Mouse (Mus musculus) heart, embryonic 15.5 days (tissue): ENCODE data around the gene Zeb2. TPM values are rescaled to one million over a fixed set of nuclear protein-coding genes. Genes with fewer than 3 reads are reported as not detected.

ENCODE experiments used
- ATAC-seq: fragments of 200-750 bp; cut with Nextera tagmentation; replicated peaks from 2 replicates; pipeline ENCODE4 v1.8.0; 2017; ENCODE audit warnings: low read depth, moderate TSS enrichment; ENCODE audit not compliant: insufficient number of reproducible peaks, insufficient read depth, low FRiP score
- H3K27ac ChIP-seq: fragments of 300-500 bp; sonication (generic); 2 replicates; pipeline ENCODE4 v1.5.1; 2015; ENCODE audit warnings: mild to moderate bottlenecking, inconsistent platforms
- H3K27me3 ChIP-seq: fragments of 300-500 bp; sonication (generic); 2 replicates; pipeline ENCODE4 v1.6.1; 2015; ENCODE audit warnings: inconsistent platforms
- H3K36me3 ChIP-seq: fragments of 300-500 bp; sonication (generic); 2 replicates; pipeline ENCODE4 v1.6.1; 2015; ENCODE audit warnings: mild to moderate bottlenecking, inconsistent platforms
- H3K4me1 ChIP-seq: fragments of 300-500 bp; sonication (generic); replicated peaks from 2 replicates; pipeline ENCODE4 v1.6.1; 2015; ENCODE audit warnings: inconsistent platforms
- H3K4me2 ChIP-seq: fragments of 300-500 bp; sonication (generic); 2 replicates; pipeline ENCODE4 v1.6.1; 2015; ENCODE audit warnings: inconsistent platforms, mild to moderate bottlenecking, moderate library complexity
- H3K4me3 ChIP-seq: fragments of 300-500 bp; sonication (generic); 2 replicates; pipeline ENCODE4 v1.5.1; 2015; ENCODE audit warnings: mild to moderate bottlenecking, inconsistent platforms
- H3K9ac ChIP-seq: fragments of 300-500 bp; sonication (generic); 2 replicates; pipeline ENCODE4 v1.6.1; 2015; ENCODE audit warnings: mild to moderate bottlenecking, inconsistent platforms
- H3K9me3 ChIP-seq: fragments of 300-500 bp; sonication (generic); replicated peaks from 2 replicates; pipeline ENCODE4 v1.6.1; 2016; ENCODE audit warnings: inconsistent platforms
- WGBS: fragments of 180-500 bp; shearing (Covaris S2); methylation state at CpG from one replicate; pipeline ENCODE4 v1.1.7; 2015; ENCODE audit warnings: mixed read lengths; 5-methylcytosine and 5-hydroxymethylcytosine counted together
- polyA plus RNA-seq: library from polyadenylated mRNA; unstranded; fragments of >200 nt; fragmentation: Nextera tagmentation; extraction: Ambion mirVana; gene quantifications from 2 replicates; pipeline ENCODE4 v1.2.1, GENCODE M21; 2015

The Zeb2 gene
- polyA plus RNA-seq, 1 experiment from 2014 or later = 21.4 TPM

DNA sequence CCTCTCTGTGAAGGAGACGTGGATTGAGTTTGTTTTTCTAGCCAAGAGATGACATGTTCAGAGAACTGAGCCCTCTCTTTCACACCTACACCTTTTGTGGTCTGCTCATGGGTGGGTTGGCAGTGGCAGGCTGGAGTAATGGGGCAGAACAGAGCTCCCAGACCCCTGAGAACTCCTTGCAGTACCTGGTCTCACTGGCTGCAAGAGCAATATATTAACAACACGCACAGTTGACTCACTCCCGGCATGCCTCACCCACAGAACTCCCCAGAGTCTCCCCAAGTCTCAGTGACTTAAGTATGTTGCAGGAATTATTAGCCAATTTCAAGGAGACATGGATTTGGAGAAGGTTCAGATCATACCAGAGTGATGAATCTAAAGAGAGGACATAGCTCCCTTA, 140.1 kb downstream of the Zeb2 start:
- no peak overlapping the region for H3K9ac ChIP-seq
- H3K27me3 ChIP-seq = no peaks in the 10 kb centered on the region; the same call in 1 of the 2 replicates
- no peaks in the 10 kb centered on the region for H3K9me3 ChIP-seq
- H3K27ac ChIP-seq = no peak overlapping the region
- no peaks in the 10 kb centered on the region for H3K36me3 ChIP-seq
- no peak overlapping the region for H3K4me2 ChIP-seq
- WGBS = 71% methylated on average over 3 of the region's 3 CpGs
- no peak for ATAC-seq
- H3K4me1 ChIP-seq = peaks cover 18% of the 10 kb centered on the region
- no peak overlapping the region for H3K4me3 ChIP-seq

DNA sequence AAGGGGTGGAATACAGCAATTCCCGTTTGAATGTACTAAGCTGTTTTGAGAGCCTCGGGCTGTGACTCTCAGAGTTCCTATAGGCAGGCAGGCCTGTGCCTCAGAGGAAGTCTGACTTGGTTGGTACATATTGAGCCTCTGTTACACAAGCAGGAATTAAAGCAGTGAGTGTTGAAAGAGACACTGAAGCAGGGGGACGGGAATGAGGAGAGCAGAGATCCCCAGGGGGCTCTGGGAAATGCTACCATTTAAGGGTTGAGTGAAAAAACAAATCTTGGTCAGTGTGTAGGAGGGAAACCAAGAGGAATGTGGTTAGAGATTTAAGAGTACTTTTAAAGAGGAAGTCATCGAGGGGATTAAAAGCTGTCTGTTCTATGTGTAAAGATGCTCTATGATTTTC, 140.7 kb downstream of the Zeb2 start:
- WGBS = 33% methylated on average over 4 of the region's 4 CpGs
- Histone ChIP-seq H3K27me3 (no peaks in the 10 kb centered on the region; the same call in 1 of the 2 replicates), H3K27ac (no peak overlapping the region), H3K9ac (no peak overlapping the region), H3K4me2 (no peak overlapping the region), H3K4me1 (peaks cover 18% of the 10 kb centered on the region), H3K9me3 (no peaks in the 10 kb centered on the region), H3K36me3 (no peaks in the 10 kb centered on the region), H3K4me3 (no peak overlapping the region)
- ATAC-seq = no peak

DNA sequence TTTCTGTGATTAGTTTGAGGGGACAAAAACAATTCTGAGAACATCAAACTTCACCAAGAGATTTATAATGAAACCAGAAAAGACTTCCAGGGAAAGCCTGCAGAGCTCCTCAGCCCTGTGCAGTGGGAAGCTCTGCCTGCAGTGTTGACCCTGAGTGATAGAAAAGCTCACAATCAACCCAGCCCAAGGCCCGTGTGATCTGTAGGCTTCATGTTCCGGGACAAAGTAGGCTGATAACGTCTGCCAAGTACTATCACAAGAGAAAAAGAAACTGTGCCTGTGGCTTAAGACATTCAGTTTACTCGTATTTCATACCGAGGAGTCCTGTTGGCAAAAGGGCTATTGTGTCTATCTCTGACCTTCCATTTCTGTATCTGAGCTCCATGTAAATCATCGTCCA, 143.4 kb downstream of the Zeb2 start:
- 69% methylated on average over 6 of the region's 6 CpGs for WGBS
- no peaks in the 10 kb centered on the region for H3K9me3 ChIP-seq
- no peak overlapping the region for H3K27ac ChIP-seq
- no peaks in the 10 kb centered on the region for H3K36me3 ChIP-seq
- no peak overlapping the region for H3K4me2 ChIP-seq
- H3K27me3 ChIP-seq = no peaks in the 10 kb centered on the region; the same call in 1 of the 2 replicates
- H3K4me3 ChIP-seq = no peak overlapping the region
- no peak overlapping the region for H3K9ac ChIP-seq
- no peak for ATAC-seq
- peaks cover 8% of the 10 kb centered on the region for H3K4me1 ChIP-seq

GRCm38 (mm10) chr2:44970087-44970646, 147.0 kb downstream of the Zeb2 start:
- no peaks in the 10 kb centered on the region for H3K4me1 ChIP-seq
- H3K9ac ChIP-seq = no peak overlapping the region
- H3K36me3 ChIP-seq = no peaks in the 10 kb centered on the region
- H3K4me3 ChIP-seq = no peak overlapping the region
- 80% methylated on average over 6 of the region's 6 CpGs for WGBS
- H3K27me3 ChIP-seq = no peaks in the 10 kb centered on the region
- no peak overlapping the region for H3K4me2 ChIP-seq
- no peak overlapping the region for H3K27ac ChIP-seq
- ATAC-seq = no peak
- H3K9me3 ChIP-seq = no peaks in the 10 kb centered on the region

DNA sequence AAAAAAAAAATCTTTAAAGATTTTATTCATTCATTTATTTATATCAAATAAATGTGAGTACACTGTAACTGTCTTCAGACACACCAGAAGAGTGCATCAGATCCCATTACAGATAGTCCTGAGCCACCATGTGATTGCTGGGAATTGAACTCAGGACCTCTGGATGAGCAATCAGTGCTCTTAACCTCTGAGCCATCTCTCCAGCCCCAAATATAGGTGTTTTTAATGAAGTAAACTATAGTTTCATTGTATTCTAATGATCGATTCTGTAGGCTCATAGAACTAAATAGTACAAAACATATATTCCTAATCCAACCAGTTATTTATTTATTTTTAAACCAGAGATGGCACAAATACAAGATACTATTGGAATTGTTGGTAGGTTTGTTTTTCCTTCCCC, 147.6 kb downstream of the Zeb2 start:
- Histone ChIP-seq H3K36me3 (no peaks in the 10 kb centered on the region), H3K9me3 (no peaks in the 10 kb centered on the region), H3K4me1 (no peaks in the 10 kb centered on the region), H3K4me2 (no peak overlapping the region), H3K9ac (no peak overlapping the region), H3K27me3 (no peaks in the 10 kb centered on the region), H3K27ac (no peak overlapping the region), H3K4me3 (no peak overlapping the region)
- 85% methylated on average over 1 of the region's 1 CpGs for WGBS
- no peak for ATAC-seq

DNA sequence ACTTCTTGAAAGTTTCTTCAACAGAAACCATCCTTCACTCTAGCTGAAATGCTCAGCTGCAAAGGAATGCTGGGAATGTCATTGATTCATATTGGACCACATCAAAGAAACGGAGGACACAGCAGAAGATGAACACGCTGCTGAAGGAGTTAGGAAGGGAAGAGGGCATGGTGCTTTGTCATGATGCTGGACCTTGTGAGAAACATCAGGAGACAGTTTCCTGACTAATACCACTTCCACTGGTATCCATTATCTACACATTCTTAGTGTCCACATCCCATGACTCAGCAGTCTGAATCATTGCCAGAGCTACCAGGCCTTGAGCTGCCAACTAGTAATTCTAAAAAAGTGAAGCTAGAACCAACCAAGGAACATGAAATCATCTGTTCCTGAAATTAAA, 148.0 kb downstream of the Zeb2 start:
- ATAC-seq = no peak
- 75% methylated on average over 2 of the region's 2 CpGs for WGBS
- no peaks in the 10 kb centered on the region for H3K9me3 ChIP-seq
- no peak overlapping the region for H3K9ac ChIP-seq
- H3K27me3 ChIP-seq = no peaks in the 10 kb centered on the region
- H3K4me2 ChIP-seq = no peak overlapping the region
- H3K4me1 ChIP-seq = no peaks in the 10 kb centered on the region
- no peak overlapping the region for H3K4me3 ChIP-seq
- H3K36me3 ChIP-seq = no peaks in the 10 kb centered on the region
- no peak overlapping the region for H3K27ac ChIP-seq

- no peak overlapping the region for H3K9ac ChIP-seq
- 64% methylated on average over 2 of the region's 2 CpGs for WGBS
- no peak overlapping the region for H3K4me3 ChIP-seq
- H3K27me3 ChIP-seq = no peaks in the 10 kb centered on the region
- no peaks in the 10 kb centered on the region for H3K36me3 ChIP-seq
- H3K27ac ChIP-seq = no peak overlapping the region
- no peak overlapping the region for H3K4me2 ChIP-seq
- no peaks in the 10 kb centered on the region for H3K4me1 ChIP-seq
- H3K9me3 ChIP-seq = no peaks in the 10 kb centered on the region
- ATAC-seq = no peak
Observed at GRCm38 (mm10) chr2:44965834-44966555, 151.2 kb downstream of the Zeb2 start.

DNA sequence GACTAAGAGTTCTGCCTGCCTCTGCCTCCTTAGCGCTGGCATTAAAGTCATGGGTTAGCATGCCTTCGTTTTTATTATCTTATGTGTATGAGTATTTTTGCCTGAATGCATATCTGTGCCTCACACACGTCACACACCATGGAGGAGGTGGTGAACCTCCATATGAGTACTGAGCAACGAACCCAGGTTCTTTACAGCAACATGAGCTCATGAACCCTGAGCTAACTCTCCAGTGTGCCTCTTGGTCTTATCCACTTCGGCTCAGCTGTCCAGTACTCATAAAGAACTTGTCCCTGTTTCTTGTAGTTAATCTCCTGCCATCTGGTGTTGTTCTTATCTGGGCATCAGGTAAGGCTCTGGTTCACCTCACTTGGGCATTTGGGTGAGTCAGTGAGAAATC, 154.6 kb downstream of the Zeb2 start:
- 86% methylated on average over 5 of the region's 5 CpGs for WGBS
- no peaks in the 10 kb centered on the region for H3K27me3 ChIP-seq
- H3K4me3 ChIP-seq = no peak overlapping the region
- no peak overlapping the region for H3K9ac ChIP-seq
- no peak overlapping the region for H3K4me2 ChIP-seq
- no peak for ATAC-seq
- H3K36me3 ChIP-seq = no peaks in the 10 kb centered on the region
- no peaks in the 10 kb centered on the region for H3K4me1 ChIP-seq
- no peaks in the 10 kb centered on the region for H3K9me3 ChIP-seq
- no peak overlapping the region for H3K27ac ChIP-seq

DNA sequence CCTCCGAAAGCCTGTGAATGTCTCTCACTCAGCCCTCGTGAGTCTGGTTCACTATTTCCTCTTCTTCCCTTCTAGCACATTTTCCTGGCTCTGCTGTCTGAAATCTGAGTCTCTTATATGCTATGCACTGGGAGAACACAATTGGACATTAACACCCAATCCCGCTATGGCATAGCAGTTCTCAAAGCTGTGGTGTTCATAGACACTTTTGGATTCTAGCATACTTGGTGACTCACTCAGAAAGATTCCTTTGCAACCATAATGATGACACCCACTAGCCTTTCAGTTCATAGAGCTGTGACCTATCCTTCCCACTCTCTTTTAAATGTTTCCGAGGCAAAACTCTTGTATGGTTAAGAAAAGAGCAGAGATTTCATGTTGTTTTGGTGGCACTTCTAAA, 156.0 kb downstream of the Zeb2 start:
- no peak overlapping the region for H3K4me3 ChIP-seq
- WGBS = 80% methylated on average over 4 of the region's 4 CpGs
- H3K27me3 ChIP-seq = no peaks in the 10 kb centered on the region
- no peaks in the 10 kb centered on the region for H3K9me3 ChIP-seq
- H3K4me1 ChIP-seq = 0 out of 2 replicates have a peak, but pooled peaks cover 3% of the 10 kb centered on the region
- no peak overlapping the region for H3K27ac ChIP-seq
- H3K9ac ChIP-seq = no peak overlapping the region
- H3K36me3 ChIP-seq = no peaks in the 10 kb centered on the region
- no peak overlapping the region for H3K4me2 ChIP-seq
- no peak for ATAC-seq

GRCm38 (mm10) chr2:44960561-44960960, 156.6 kb downstream of the Zeb2 start:
- Histone ChIP-seq H3K9me3 (no peaks in the 10 kb centered on the region), H3K36me3 (no peaks in the 10 kb centered on the region), H3K4me3 (no peak overlapping the region), H3K27me3 (no peaks in the 10 kb centered on the region), H3K27ac (no peak overlapping the region), H3K4me1 (0 out of 2 replicates have a peak, but pooled peaks cover 4% of the 10 kb centered on the region), H3K4me2 (no peak overlapping the region), H3K9ac (no peak overlapping the region)
- WGBS = 67% methylated on average over 3 of the region's 3 CpGs
- no peak for ATAC-seq

DNA sequence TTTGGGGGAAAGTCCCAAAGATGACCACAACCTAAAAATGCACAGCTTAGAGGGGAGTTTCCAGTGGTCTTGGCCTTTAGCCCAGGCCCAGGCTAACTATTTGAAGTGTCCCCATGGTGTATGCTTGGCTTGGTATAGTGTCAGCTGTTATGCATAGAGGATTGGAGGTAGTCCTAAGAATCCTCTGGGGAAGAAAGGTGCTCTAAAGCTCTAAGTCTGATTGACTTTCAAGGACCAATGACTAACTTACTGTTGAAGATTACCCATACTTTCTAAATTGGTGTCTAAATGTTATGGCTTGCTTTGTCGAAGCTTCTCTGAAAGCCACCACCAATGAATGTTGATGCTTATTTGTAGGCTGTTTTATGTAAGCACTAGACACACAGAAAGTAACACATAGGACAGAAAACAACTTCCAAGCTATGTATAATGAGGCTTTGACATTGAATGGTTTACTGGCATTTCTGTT, 159.8 kb downstream of the Zeb2 start:
- Histone ChIP-seq H3K9me3 (no peaks in the 10 kb centered on the region), H3K4me3 (no peak overlapping the region), H3K9ac (no peak overlapping the region), H3K27ac (no peak overlapping the region), H3K27me3 (no peaks in the 10 kb centered on the region), H3K4me2 (no peak overlapping the region), H3K36me3 (no peaks in the 10 kb centered on the region), H3K4me1 (peaks cover 13% of the 10 kb centered on the region)
- ATAC-seq = no peak
- 83% methylated on average over 1 of the region's 1 CpGs for WGBS

DNA sequence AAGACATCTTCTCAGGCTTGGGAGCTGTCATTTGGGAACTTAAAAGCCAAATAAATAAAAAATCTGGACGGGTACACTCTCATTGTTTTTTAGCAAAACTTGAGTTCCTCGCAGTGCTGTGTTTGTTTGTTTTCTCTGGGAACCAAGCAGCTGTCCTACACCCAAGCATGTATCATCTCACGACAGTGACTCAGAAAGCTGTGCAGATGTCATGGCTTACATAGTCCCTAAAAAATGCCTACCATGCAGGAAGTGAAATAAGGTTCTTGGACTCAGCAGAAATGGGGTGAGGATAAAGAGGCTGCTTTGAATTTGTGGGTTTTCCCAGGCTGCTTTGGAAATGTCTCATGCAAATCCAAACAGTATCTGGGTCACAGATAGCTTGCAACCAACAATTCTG, 161.0 kb downstream of the Zeb2 start:
- Histone ChIP-seq H3K36me3 (no peaks in the 10 kb centered on the region), H3K27ac (0 out of 2 replicates have a peak overlapping the region, but pooled peaks have one; percentile 5), H3K9me3 (no peaks in the 10 kb centered on the region), H3K27me3 (no peaks in the 10 kb centered on the region), H3K4me3 (no peak overlapping the region), H3K4me2 (no peak overlapping the region), H3K9ac (no peak overlapping the region), H3K4me1 (peaks cover 21% of the 10 kb centered on the region)
- 34% methylated on average over 3 of the region's 3 CpGs for WGBS
- no peak for ATAC-seq
